Mouse (Mus musculus): ENCODE results near the gene Fam219b.

Fam219b gene

DNA sequence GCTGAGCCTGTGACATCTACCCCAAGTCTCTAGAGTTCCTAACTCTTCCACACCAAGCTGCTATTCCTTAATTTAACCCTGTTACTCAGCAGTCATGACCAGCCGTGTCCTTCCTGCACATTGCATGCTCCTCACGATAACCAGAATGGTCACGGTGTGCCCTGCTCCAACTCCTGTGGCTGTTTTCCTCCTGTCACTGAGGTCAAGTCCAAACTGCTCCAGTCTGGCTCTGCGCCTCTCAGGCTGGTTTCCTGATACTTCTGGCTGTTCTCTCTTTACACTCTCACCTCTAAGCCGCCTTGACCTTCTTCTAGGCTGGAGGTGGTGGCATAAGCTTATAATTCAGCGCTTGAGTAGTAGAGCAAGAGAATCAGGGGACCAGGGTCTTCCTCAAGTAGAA is 31.2 kb downstream of the Fam219b start:
- no peak for TF ChIP-seq GATA4 (IDR thresholded peaks at IDR 0.05; ENCODE audit: insufficient replicate concordance, low read length)

DNA sequence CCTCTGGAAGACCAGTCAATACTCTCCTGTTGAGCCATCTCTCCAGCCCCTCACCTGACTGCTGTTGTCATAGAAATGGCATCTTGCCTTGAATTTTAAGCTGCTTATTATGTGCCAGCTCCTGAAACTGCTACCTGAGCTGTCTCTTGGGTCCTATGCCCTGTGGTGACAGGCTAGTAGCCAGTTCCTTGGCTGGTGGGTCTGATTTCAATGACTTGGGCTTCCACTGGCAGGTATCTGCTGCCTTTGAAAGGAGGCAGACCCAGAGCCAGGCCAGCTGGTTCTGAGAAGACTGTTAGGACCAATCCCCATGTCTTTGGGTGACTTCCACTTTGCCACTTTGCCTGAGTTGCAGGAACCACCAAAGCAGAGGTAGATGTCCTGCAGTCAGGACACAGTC is 37.1 kb downstream of the Fam219b start:
- TF ChIP-seq GATA4 (IDR thresholded peaks at IDR 0.05; ENCODE audit: insufficient replicate concordance, low read length) = no peak

DNA sequence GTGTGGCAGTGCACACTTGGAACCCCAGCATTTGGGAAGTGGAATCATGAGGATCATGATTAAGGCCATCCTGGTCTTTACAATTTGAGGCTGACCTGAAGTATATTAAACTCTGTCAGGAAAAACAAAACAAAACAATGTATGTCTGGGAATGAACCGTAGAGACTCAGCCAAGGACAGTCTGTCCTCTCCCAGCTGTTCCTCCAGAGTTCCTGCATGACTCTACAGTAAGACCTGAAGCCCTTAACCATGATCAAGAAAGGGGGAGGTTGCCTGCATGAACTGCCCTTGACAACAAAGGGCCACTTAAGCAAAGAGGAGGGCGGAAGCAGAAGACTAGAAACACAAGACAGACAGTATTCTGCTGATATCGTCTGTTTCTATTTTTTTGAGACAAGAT is 38.2 kb downstream of the Fam219b start:
- TF ChIP-seq GATA4 (IDR thresholded peaks at IDR 0.05; ENCODE audit: insufficient replicate concordance, low read length) = no peak

DNA sequence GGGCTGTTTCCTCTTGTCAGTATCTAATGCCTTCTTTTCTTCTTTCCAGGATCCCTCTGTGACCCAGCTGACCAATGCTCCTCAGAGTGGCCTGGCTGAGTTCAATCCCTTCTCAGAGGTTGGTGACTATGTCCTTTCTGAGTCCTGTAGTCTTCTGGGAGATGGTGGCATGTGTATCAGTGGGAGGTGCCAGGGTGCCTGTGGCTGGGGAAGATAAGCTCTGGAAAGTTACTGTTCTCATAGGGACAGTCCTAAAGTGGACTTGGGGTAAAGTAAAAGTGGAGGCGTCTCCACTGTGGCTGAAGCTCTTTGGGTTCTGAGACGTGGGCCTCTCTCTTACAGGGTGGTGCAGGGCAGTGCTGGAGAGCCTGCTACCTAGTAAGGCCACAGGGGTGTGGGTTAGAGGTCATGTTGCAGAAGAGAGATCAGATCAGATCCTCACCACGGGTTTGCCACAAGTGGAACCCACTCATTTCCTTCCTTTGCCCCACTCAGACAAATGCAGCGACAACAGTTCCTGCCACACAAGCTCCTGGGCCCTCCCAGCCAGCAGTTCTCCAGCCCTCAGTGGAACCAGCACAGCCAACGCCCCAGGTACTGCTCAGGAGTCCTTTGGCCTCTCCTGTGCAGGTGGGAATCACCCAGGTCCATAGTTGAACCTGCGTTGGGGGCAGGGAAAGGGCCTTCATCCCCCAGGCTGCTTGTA is 40.0 kb downstream of the Fam219b start:
- TF ChIP-seq GATA4 (IDR thresholded peaks at IDR 0.05; ENCODE audit: insufficient replicate concordance, low read length) = no peak

DNA sequence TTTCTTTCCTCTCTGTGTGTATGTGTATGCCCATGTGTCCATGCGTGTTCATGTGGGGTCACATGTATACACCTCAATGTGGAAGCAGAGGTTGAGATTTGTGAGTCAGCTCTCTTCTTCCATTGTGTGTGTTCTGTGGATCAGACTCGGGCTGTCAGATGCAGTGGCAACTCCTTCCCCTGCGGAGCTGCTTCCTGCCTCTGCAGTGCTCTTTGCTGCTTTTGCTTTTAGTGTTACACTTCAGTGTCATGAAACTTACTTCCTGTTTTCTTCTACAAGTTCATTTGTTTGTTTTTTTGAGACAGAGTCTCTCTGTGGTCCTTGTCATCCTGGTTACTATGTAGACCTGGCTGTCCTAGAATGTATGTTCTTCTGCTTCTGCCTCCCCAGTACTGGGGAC is 47.7 kb downstream of the Fam219b start:
- no peak for TF ChIP-seq GATA4 (IDR thresholded peaks at IDR 0.05; ENCODE audit: insufficient replicate concordance, low read length)

DNA sequence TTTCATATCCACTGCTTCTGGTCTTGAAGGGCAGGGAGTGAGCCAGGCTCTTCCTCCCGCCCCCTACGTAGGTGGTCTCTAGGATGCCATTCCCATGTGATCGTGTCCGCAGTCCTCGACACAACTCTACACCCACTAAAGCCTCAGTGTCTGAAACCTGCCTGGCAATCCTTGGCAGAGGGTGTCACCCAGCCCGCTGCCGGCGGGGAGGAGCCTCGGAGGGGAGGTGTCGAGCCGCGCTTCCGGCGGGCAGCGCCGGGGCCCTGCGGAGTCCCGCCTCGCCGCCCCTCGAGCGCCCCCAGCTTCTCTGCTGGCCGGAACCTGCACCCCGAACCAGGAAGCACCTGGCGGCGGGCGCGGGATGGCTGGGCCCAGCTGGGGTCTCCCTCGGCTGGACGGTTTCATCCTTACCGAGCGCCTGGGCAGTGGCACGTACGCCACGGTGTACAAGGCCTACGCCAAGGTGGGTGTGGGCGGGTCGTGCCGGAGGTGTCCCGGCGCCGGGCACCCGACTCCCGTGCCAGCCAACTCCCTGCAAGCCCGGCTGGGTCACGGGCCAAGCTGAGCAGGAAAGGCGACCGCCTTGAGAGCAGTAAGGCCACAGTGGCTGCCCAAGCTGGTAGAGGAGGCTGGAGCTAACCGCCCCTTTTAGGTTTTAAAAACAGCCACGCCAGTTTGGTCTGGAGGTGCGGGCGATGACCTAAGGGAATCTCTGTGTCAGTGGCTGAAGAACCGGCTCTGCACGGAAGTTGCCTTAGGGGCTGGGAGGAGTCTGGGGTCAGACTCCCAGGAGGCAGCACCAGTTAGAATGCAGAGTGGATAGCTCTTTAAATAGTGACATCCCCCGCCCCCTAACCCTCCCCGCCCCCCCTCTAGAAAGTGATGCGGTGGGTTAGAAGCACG is 52.1 kb downstream of the Fam219b start, which contains the start of gene Ulk3:
Ulk3 (plus strand) TSS at position 229 of the 903 bp plus-strand sequence.
- TF ChIP-seq GATA4 (IDR thresholded peaks at IDR 0.05; ENCODE audit: insufficient replicate concordance, low read length) = no peak

DNA sequence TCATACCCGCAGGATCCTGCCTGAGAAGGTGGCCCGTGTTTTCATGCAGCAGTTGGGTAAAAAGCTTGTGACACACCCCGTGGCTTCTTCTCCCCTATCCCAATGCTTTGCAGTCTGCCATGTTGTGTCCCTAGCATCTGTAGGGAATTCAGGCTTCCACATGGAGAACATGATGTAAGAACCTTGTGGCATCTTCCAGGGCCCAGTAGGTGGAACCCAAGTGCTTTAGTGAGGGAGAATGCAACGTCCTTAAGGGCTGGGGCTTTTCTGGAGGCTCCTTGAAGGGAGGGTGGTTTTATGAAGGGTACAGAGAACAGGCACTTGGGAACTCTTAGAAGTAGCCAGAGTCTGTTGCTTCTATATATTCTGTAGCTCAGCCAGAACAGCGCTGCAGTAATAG is 53.4 kb downstream of the Fam219b start:
- TF ChIP-seq GATA4 (IDR thresholded peaks at IDR 0.05; ENCODE audit: insufficient replicate concordance, low read length) = no peak

Measured in liver, adult (tissue).